Mouse (Mus musculus): Measurements from ENCODE around the gene Mapk8ip2. TPM values are rescaled to one million over a fixed set of nuclear protein-coding genes. Genes with fewer than 3 reads are reported as not detected.

Gene Mapk8ip2
- polyA plus RNA-seq, 1 experiment from 2014 or later, result 61.6 TPM

GRCm38 (mm10) chr15:89498961-89499688 is 45.4 kb downstream of the Mapk8ip2 start, which contains the start of gene Shank3:
Gene Shank3, plus strand, starts transcription at chr15:89499623.
- Histone ChIP-seq H3K36me3 (ENCODE audit: control insufficient read depth, insufficient read depth, low read length) (peaks cover 13% of the 10 kb centered on the region; the same call in 1 of the 2 replicates), H3K27me3 (ENCODE audit: control insufficient read depth, insufficient read depth, low read length) (peaks cover 11% of the 10 kb centered on the region; the same call in 1 of the 2 replicates), H3K9ac (replicated peaks; ENCODE audit: low read length) (peak within 1 kb of the TSS; percentile 79), H3K9me3 (ENCODE audit: control insufficient read depth, low read length) (no peaks in the 10 kb centered on the region), H3K27ac (replicated peaks; ENCODE audit: low read depth, low read length) (peak within 1 kb of the TSS; percentile 78), H3K4me3 (replicated peaks; ENCODE audit: low read depth, low read length) (peak within 1 kb of the TSS; percentile 73), H3K4me2 (ENCODE audit: low read length) (peak within 1 kb of the TSS; percentile 90), H3K4me1 (ENCODE audit: control insufficient read depth, insufficient read depth, low read length) (peaks cover 16% of the 10 kb centered on the region)
- WGBS, result 2% methylated on average over 53 of the region's 72 CpGs
- DNase-seq (peak; percentile 78), ATAC-seq (ENCODE audit: low FRiP score, low TSS enrichment) (peak; percentile 60)

GRCm38 (mm10) chr15:89499784-89500220 is 46.1 kb downstream of the Mapk8ip2 start:
- under 1% methylated on average over 57 of the region's 60 CpGs for WGBS
- H3K4me3 ChIP-seq (replicated peaks; ENCODE audit: low read depth, low read length), result peak overlapping the region; percentile 73
- H3K4me2 ChIP-seq (ENCODE audit: low read length), result peak overlapping the region; percentile 90
- peaks cover 11% of the 10 kb centered on the region; the same call in 1 of the 2 replicates for H3K27me3 ChIP-seq (ENCODE audit: control insufficient read depth, insufficient read depth, low read length)
- peak overlapping the region; percentile 78 for H3K27ac ChIP-seq (replicated peaks; ENCODE audit: low read depth, low read length)
- DNase-seq (peak; percentile 92), ATAC-seq (ENCODE audit: low FRiP score, low TSS enrichment) (peak; percentile 79)
- peak overlapping the region; percentile 79 for H3K9ac ChIP-seq (replicated peaks; ENCODE audit: low read length)
- peaks cover 13% of the 10 kb centered on the region; the same call in 1 of the 2 replicates for H3K36me3 ChIP-seq (ENCODE audit: control insufficient read depth, insufficient read depth, low read length)
- peaks cover 16% of the 10 kb centered on the region for H3K4me1 ChIP-seq (ENCODE audit: control insufficient read depth, insufficient read depth, low read length)
- no peaks in the 10 kb centered on the region for H3K9me3 ChIP-seq (ENCODE audit: control insufficient read depth, low read length)

GRCm38 (mm10) chr15:89500221-89500791 is 46.6 kb downstream of the Mapk8ip2 start:
- peak overlapping the region; percentile 73 for H3K4me3 ChIP-seq (replicated peaks; ENCODE audit: low read depth, low read length)
- ATAC-seq (ENCODE audit: low FRiP score, low TSS enrichment) (peak; percentile 42; the same call in 1 of the 2 replicates), DNase-seq (peak; percentile 64)
- H3K4me2 ChIP-seq (ENCODE audit: low read length), result peak overlapping the region; percentile 90
- peak overlapping the region; percentile 79 for H3K9ac ChIP-seq (replicated peaks; ENCODE audit: low read length)
- WGBS, result under 1% methylated on average over 35 of the region's 35 CpGs
- H3K27me3 ChIP-seq (ENCODE audit: control insufficient read depth, insufficient read depth, low read length), result peaks cover 11% of the 10 kb centered on the region; the same call in 1 of the 2 replicates
- peaks cover 13% of the 10 kb centered on the region; the same call in 1 of the 2 replicates for H3K36me3 ChIP-seq (ENCODE audit: control insufficient read depth, insufficient read depth, low read length)
- 0 out of 2 replicates have a peak overlapping the region, but pooled peaks have one; percentile 78 for H3K27ac ChIP-seq (replicated peaks; ENCODE audit: low read depth, low read length)
- H3K4me1 ChIP-seq (ENCODE audit: control insufficient read depth, insufficient read depth, low read length), result peaks cover 16% of the 10 kb centered on the region
- no peaks in the 10 kb centered on the region for H3K9me3 ChIP-seq (ENCODE audit: control insufficient read depth, low read length)

- peaks cover 13% of the 10 kb centered on the region; the same call in 1 of the 2 replicates for H3K36me3 ChIP-seq (ENCODE audit: control insufficient read depth, insufficient read depth, low read length)
- no peak for ATAC-seq (ENCODE audit: low FRiP score, low TSS enrichment)
- peaks cover 11% of the 10 kb centered on the region; the same call in 1 of the 2 replicates for H3K27me3 ChIP-seq (ENCODE audit: control insufficient read depth, insufficient read depth, low read length)
- 88% methylated on average over 3 of the region's 3 CpGs for WGBS
- H3K9ac ChIP-seq (replicated peaks; ENCODE audit: low read length), result no peak overlapping the region
- no peak overlapping the region; the same call in 1 of the 2 replicates for H3K4me2 ChIP-seq (ENCODE audit: low read length)
- H3K9me3 ChIP-seq (ENCODE audit: control insufficient read depth, low read length), result no peaks in the 10 kb centered on the region
- H3K4me3 ChIP-seq (replicated peaks; ENCODE audit: low read depth, low read length), result no peak overlapping the region
- DNase-seq, result no peak
- H3K27ac ChIP-seq (replicated peaks; ENCODE audit: low read depth, low read length), result no peak overlapping the region
- peaks cover 16% of the 10 kb centered on the region for H3K4me1 ChIP-seq (ENCODE audit: control insufficient read depth, insufficient read depth, low read length)
These were observed 47.6 kb downstream of the Mapk8ip2 start for GRCm38 (mm10) chr15:89501321-89501720.

GRCm38 (mm10) chr15:89504838-89505237 is 51.1 kb downstream of the Mapk8ip2 start:
- Histone ChIP-seq H3K9me3 (ENCODE audit: control insufficient read depth, low read length) (no peaks in the 10 kb centered on the region), H3K4me1 (ENCODE audit: control insufficient read depth, insufficient read depth, low read length) (peaks cover 6% of the 10 kb centered on the region; the same call in 1 of the 2 replicates), H3K4me3 (replicated peaks; ENCODE audit: low read depth, low read length) (no peak overlapping the region), H3K4me2 (ENCODE audit: low read length) (no peak overlapping the region), H3K27ac (replicated peaks; ENCODE audit: low read depth, low read length) (no peak overlapping the region), H3K9ac (replicated peaks; ENCODE audit: low read length) (no peak overlapping the region), H3K27me3 (ENCODE audit: control insufficient read depth, insufficient read depth, low read length) (0 out of 2 replicates have a peak, but pooled peaks cover 4% of the 10 kb centered on the region), H3K36me3 (ENCODE audit: control insufficient read depth, insufficient read depth, low read length) (peaks cover 21% of the 10 kb centered on the region)
- ATAC-seq (ENCODE audit: low FRiP score, low TSS enrichment) (no peak), DNase-seq (no peak)
- WGBS, result 94% methylated on average over 9 of the region's 9 CpGs

- Histone ChIP-seq H3K9me3 (ENCODE audit: control insufficient read depth, low read length) (no peaks in the 10 kb centered on the region), H3K4me1 (ENCODE audit: control insufficient read depth, insufficient read depth, low read length) (no peaks in the 10 kb centered on the region), H3K36me3 (ENCODE audit: control insufficient read depth, insufficient read depth, low read length) (peaks cover 21% of the 10 kb centered on the region), H3K4me2 (ENCODE audit: low read length) (no peak overlapping the region), H3K27ac (replicated peaks; ENCODE audit: low read depth, low read length) (no peak overlapping the region), H3K9ac (replicated peaks; ENCODE audit: low read length) (no peak overlapping the region), H3K4me3 (replicated peaks; ENCODE audit: low read depth, low read length) (no peak overlapping the region), H3K27me3 (ENCODE audit: control insufficient read depth, insufficient read depth, low read length) (no peaks in the 10 kb centered on the region)
- ATAC-seq (ENCODE audit: low FRiP score, low TSS enrichment) (no peak), DNase-seq (no peak)
- WGBS, result 90% methylated on average over 8 of the region's 8 CpGs
These were observed 54.0 kb downstream of the Mapk8ip2 start for GRCm38 (mm10) chr15:89507751-89508150.

- ATAC-seq (ENCODE audit: low FRiP score, low TSS enrichment) (no peak), DNase-seq (no peak)
- Histone ChIP-seq H3K4me2 (ENCODE audit: low read length) (no peak overlapping the region), H3K4me1 (ENCODE audit: control insufficient read depth, insufficient read depth, low read length) (no peaks in the 10 kb centered on the region), H3K4me3 (replicated peaks; ENCODE audit: low read depth, low read length) (no peak overlapping the region), H3K27me3 (ENCODE audit: control insufficient read depth, insufficient read depth, low read length) (no peaks in the 10 kb centered on the region), H3K36me3 (ENCODE audit: control insufficient read depth, insufficient read depth, low read length) (peaks cover 3% of the 10 kb centered on the region), H3K27ac (replicated peaks; ENCODE audit: low read depth, low read length) (no peak overlapping the region), H3K9ac (replicated peaks; ENCODE audit: low read length) (no peak overlapping the region), H3K9me3 (ENCODE audit: control insufficient read depth, low read length) (no peaks in the 10 kb centered on the region)
- 90% methylated on average over 4 of the region's 4 CpGs for WGBS
These were observed 59.0 kb downstream of the Mapk8ip2 start for GRCm38 (mm10) chr15:89512679-89513078.
